Mouse (Mus musculus) frontal cortex, postnatal 25 days (tissue): ENCODE measurements at regions not wholly inside any gene's neighbourhood (a gene's known extent, or its start where the extent isn't known, plus 50 kb on each side); places are given as distances from the start of the nearest gene placed in this dataset.

Source experiments
- DNase-seq, 2 experiments: peaks; one replicate each; pipeline ENCODE4 v3.0.0; 2022; ENCODE audit warnings: low spot score in 2 of 2

DNA sequence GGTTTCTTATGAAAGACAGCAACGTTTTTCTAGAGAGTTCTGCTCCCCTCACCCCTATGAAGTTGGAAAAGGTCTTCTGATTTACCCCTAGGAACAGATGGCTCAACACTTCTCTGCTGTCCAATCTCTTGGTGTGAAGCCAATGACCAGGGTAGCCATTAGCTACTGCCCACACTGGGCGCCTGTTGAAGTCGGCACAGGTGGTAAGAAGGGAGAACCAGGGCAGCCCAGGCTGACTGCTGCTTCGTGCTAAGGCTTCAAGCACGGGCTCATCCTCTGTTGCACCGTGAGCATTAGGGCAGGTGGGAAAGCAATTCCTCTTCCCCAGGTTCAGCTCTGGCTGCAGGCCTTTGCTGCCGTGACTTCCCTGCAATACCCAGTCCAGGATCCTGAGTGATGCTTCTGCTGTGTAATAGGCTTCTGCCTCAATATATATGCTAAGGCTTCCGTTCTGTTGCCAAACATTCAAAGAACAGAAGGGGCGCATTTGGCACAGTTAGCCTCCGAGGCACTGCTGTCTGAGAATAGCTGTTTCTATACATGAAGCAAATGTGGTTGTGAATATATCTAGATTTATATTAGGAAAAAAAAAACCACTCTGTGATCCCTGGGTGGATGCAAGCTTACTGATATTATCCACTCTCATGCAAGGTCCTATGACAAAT lies 76.4 kb upstream of the Atp5g3 start:
- no peak for DNase-seq

DNA sequence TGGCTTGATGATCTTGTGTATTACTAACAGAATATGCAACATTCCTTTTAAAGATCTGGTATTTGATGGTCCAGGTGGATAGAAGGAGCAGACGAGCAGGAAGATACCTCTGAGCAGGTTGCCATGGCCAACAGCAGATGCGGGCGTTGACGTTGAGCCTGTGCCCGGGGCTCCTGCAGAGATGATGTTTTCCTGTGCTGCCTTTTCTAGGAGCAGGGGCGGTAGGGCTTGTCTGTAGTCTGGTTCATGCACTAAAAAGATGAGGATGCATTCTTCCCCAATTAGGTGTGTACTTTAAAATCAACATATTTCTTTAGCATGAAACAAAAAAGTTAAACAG lies 74.8 kb upstream of the Atp5g3 start:
- DNase-seq = no peak

- DNase-seq = no peak
Measured at GRCm38 (mm10) chr2:73985238-73985910, 74.2 kb upstream of the Atp5g3 start.

- no peak for DNase-seq
Measured at GRCm38 (mm10) chr2:73983166-73983565, 72.0 kb upstream of the Atp5g3 start.

DNA sequence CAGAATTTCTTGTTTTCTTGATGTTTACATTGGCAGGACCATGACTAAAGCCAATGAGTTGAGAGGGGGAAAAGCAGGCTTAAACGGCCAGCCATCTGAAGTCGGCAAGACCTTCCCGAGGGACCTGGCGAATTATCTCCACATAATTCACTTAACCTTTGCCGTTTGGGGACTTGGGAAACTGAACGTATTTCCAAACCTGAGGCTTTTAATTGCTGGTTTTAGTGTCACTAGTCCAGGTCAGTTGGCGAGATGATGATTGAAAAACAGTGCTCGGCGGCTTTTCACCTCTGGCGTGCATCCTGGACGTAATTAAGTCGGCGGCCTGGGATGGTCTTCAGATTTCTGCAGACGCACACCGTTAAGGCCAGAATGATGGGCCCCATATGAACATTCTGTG lies 66.9 kb upstream of the Atp5g3 start:
- no peak for DNase-seq

GRCm38 (mm10) chr2:73973774-73974173 lies 62.6 kb upstream of the Atp5g3 start:
- no peak for DNase-seq

DNA sequence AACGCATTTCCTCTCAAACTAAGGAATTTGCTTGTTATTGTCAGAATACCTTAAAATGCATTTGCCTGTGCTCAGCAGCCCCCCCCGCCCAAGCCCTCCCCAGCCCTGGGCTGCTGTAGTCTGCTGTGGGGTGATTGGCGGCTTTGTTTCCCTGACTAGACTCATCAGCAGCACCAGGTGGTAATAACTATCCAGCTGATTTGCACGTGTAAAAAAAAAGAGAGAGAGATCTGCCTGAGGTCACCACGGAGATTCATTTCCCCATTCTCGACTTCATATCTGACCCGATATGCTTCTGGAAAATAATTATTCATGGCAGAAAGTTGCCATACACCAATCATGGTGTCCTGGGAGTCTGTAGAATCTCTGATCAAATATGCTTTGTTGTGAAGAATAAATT lies 56.5 kb upstream of the Atp5g3 start:
- DNase-seq = no peak

DNA sequence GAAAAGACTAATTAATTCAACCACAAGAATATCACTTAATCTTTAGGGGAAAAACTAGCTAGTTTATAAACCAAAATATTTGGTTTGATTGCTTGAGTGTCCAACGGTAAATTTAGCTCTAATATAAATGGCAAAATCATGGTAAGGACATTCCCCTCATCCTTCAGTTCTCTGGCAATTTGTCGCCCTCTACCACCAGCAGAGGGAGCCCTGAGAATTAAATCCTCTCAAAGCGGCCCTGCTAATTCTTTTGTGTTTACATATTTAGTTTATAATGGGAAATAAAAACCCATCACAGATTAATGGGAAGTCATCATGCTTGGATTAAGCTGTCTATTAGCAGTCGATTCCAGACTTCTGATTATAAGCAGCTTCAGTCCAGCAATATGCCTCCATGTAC lies 54.5 kb upstream of the Atp5g3 start:
- DNase-seq = peak in 1 of 2 experiments; percentile 16
